Mouse (Mus musculus): ENCODE measurements around the gene Irak3. TPM values are rescaled to one million over a fixed set of nuclear protein-coding genes. Genes with fewer than 3 reads are reported as not detected.

The Irak3 gene
- polyA plus RNA-seq, 1 experiment, result 4.6 TPM

DNA sequence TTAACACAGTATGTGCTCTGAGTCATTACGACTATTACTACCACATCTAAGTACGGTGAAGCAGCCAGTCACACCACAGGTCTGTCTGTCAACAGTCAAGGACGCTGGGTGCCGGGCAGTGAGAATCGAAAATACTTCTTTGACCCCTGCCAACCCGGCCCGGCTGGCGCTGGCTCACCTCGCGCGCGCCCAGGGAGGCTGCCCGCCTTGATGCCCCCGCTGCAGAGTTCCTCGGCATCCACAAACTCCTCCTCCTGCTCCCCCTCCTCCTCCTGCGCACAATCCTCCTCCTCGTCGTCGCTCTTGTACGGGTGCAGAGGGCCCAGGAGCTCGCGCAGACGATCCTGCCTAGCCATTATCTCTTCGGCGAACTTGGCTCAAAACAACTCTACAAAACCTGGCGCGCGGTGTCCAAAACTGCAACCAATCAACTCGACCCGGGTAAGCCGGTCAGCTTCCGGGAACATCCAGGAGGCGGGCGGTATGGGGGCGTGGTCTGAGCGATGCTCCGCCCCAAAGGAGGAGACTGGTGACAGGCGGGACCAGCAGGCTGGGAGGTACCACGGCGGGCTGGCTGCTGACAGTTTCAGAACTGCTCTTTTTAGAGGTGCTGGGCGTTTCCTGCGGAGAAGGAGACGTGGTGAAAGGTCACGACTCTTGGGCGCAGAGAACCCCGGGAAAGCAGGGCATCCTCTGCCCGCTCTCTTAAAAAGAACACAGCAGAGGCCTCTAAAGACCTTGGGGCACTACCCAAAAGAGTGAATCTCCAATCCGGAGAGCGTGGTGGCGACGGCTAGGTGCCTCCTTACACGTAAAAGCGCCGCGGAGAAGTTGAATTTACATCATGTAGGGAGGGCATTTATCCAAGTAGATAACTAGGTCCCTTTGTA, 89.2 kb downstream of the Irak3 start, which contains the start of gene Helb:
TSS of gene Helb (minus strand) at position 481 of the 890 bp plus-strand sequence.
- Histone ChIP-seq H3K4me1 (ENCODE audit: control insufficient read depth, insufficient read depth, insufficient read length, low read length) (no peaks in the 10 kb centered on the region), H3K27ac (replicated peaks; ENCODE audit: low read depth, low read length) (peak within 1 kb of the TSS; percentile 86)

DNA sequence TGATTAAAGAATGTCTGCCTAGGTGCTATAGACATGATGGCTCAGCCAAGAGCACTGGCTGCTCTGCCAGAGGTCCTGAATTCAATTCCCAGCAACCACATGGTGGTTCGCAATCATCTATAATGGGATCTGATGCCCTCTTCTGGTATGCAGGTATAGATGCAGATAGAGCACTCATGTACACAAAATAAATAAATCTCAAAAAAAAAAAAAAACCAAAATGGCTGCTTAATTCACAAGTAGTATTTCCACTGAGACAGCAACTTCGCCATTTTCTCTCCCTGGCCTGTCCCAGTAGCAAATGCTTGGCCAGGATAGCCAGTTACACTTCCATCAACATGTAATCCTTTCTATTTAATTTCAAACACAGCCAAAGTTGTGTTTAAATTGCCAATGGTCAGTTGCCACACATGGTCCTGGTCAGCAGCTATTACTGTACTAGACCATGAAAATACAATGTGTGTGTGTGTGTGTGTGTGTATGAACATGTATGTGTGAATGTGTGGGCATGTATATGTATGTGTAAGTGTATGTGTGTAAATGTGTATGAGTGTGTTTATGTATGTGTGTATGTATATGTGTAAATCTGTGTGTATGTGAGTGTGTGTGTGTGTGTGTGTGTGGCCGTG, 90.1 kb downstream of the Irak3 start:
- peak overlapping the region; percentile 87 for H3K4me3 ChIP-seq (ENCODE audit: insufficient read depth, low read depth, low read length)
- no peaks in the 10 kb centered on the region for H3K4me1 ChIP-seq (ENCODE audit: control insufficient read depth, insufficient read depth, insufficient read length, low read length)
- H3K27ac ChIP-seq (replicated peaks; ENCODE audit: low read depth, low read length), result no peak overlapping the region

More for the DNA sequence above, 89.2 kb downstream of the Irak3 start, which contains the start of gene Helb:
- H3K4me3 ChIP-seq (ENCODE audit: insufficient read depth, low read depth, low read length), result peak within 1 kb of the TSS; percentile 87

DNA sequence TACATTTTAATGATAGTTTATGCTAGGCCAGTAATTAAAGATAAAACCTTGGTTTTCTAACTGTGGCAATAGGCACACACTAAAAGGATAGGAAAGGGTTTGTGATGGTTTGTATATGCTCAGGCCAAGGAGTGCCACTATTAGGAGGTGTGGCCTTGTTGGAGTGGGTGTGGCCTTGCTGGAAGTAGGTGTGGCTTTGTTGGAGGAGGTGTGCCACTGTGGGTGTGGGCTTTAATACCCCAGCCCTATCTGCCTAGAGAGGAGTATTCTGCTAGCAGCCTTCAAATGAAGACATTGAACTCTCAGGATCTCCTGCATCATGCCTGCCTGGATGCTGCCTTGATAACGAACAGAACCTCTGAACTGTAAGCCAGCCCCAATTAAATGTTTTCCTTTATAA, 101.1 kb downstream of the Irak3 start:
- Histone ChIP-seq H3K4me1 (ENCODE audit: control insufficient read depth, insufficient read depth, insufficient read length, low read length) (no peaks in the 10 kb centered on the region), H3K27ac (replicated peaks; ENCODE audit: low read depth, low read length) (no peak overlapping the region), H3K4me3 (ENCODE audit: insufficient read depth, low read depth, low read length) (no peak overlapping the region)

DNA sequence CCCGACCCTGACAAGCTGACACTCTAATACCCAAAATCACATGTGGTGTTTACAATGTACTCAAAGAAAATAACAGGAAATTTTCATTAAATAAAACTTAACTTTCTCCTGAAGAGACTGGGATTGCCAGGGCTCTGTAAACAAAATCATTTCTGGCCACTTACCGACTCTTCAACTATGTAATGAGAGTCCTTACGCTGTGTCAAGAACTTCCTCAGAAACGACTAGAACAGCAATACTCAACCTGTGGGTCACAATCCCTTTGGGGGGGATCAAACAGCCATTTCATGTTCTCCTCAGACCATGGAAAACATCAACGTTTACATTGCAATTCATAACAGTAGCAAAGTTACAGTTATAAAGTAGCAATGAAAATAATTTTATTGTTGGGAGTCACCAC, 104.4 kb downstream of the Irak3 start:
- Histone ChIP-seq H3K4me1 (ENCODE audit: control insufficient read depth, insufficient read depth, insufficient read length, low read length) (no peaks in the 10 kb centered on the region), H3K27ac (replicated peaks; ENCODE audit: low read depth, low read length) (no peak overlapping the region), H3K4me3 (ENCODE audit: insufficient read depth, low read depth, low read length) (no peak overlapping the region)

DNA sequence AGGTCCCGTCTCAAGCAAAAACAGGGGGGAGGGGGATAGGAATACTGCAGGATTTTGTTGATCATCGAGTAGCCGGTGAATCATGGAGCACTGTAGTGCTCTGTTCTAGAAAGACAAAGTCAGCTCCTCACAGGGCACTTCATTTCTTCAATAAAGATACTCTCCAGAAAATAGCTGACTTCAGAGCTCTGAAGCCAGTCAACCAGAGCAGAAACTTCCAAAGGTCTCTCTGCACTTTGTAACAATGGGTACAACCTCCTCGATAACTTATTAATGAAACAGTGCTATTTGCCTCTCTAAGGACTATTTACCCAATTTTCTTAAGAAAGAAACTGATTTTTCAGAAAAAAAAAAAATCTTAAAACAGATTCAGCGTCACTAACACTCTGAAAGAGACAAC, 106.2 kb downstream of the Irak3 start:
- Histone ChIP-seq H3K27ac (replicated peaks; ENCODE audit: low read depth, low read length) (no peak overlapping the region), H3K4me3 (ENCODE audit: insufficient read depth, low read depth, low read length) (no peak overlapping the region), H3K4me1 (ENCODE audit: control insufficient read depth, insufficient read depth, insufficient read length, low read length) (no peaks in the 10 kb centered on the region)

DNA sequence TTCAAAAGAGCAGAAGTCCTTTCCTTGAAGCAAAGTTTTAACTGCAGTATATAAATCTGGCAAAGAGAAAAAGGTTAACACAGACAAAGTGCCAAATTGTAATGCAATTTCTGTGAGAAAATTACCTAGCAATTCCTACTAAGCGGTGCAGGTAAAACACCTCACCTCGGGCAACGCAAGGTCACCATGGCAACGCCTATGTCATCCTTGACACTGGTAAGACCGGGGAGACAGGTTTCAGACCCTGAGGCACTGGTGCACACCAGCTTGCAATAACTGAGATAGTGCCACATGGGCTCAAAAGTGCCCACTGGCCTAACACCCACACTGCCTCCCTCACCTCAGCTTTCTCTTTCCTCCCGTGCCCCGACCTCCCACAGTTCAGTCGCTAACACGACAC, 106.8 kb downstream of the Irak3 start:
- H3K4me3 ChIP-seq (ENCODE audit: insufficient read depth, low read depth, low read length), result no peak overlapping the region

DNA sequence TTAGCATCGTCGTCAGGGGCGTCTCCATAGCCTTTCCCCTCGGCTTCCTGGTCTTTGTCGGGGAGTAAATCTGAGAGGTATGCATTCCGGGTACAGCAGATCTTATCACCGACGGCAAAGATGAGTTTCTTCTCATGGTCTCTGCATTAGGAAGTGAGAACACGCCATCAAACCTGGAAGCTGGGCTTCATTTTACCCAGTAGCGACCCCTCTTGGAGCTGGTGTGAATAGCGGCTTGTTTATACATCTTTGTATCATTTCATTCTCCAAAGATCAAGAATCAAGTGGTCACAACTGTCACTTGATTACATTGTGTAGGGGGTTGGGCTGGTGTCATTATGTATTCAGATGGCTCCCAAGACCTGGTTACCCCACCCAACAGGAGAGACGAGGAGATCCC, 109.4 kb downstream of the Irak3 start:
- H3K4me1 ChIP-seq (ENCODE audit: control insufficient read depth, insufficient read depth, insufficient read length, low read length), result no peaks in the 10 kb centered on the region
- no peak overlapping the region for H3K4me3 ChIP-seq (ENCODE audit: insufficient read depth, low read depth, low read length)
- no peak overlapping the region for H3K27ac ChIP-seq (replicated peaks; ENCODE audit: low read depth, low read length)

More for the DNA sequence above, 106.8 kb downstream of the Irak3 start:
- Histone ChIP-seq H3K27ac (replicated peaks; ENCODE audit: low read depth, low read length) (no peak overlapping the region), H3K4me1 (ENCODE audit: control insufficient read depth, insufficient read depth, insufficient read length, low read length) (no peaks in the 10 kb centered on the region)

Other genes with a start within 250 kb of the Irak3 start
- gene Helb, start 89.1 kb downstream of the Irak3 start, polyA plus RNA-seq (2012; ENCODE audit: insufficient read depth, insufficient read length, missing spikeins), result 2.9 and 5.5 TPM in 2 replicates
- gene Tmbim4, start 540 bp downstream of the Irak3 start, polyA plus RNA-seq (2012; ENCODE audit: insufficient read depth, insufficient read length, missing spikeins), result 117 and 146 TPM in 2 replicates
- gene Llph, start 24.9 kb upstream of the Irak3 start, polyA plus RNA-seq (2012; ENCODE audit: insufficient read depth, insufficient read length, missing spikeins), result 39.9 and 44.4 TPM in 2 replicates